Mouse (Mus musculus): ENCODE data around the gene Ccdc27. TPM values are rescaled to one million over a fixed set of nuclear protein-coding genes. Genes with fewer than 3 reads are reported as not detected.

Gene Ccdc27
- polyA plus RNA-seq, 1 experiment from 2014 or later = not detected

DNA sequence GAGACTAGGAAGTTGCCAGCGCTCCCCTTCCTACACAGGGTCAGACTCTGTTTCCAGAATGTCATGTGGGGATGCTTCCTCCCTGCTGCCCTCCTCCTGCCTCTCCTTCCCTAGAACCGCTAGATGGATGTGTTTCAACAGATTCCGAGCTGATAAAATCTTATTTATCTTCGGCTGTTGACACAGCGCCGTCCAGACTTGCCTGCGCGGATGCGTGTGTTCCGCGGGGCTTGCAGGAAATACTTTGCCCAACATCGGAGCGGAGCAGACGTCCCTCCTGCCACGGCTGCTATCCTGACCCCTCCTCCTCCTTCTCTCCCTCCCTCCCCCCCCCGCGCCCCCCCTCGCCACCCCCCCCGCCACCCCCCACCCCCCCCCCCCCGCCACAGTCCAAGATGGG is 29.0 kb upstream of the Ccdc27 start:
- peaks cover 32% of the 10 kb centered on the region for H3K27me3 ChIP-seq (ENCODE audit: control insufficient read depth, insufficient read depth, low read length)
- H3K9ac ChIP-seq (ENCODE audit: low read length) = no peak overlapping the region
- DNase-seq (ENCODE audit: low spot score) (peak; percentile 26), ATAC-seq (ENCODE audit: insufficient number of reproducible peaks, low FRiP score, low TSS enrichment, low read depth) (no peak)
- H3K4me1 ChIP-seq (ENCODE audit: control insufficient read depth, insufficient read depth, low read length) = no peaks in the 10 kb centered on the region
- H3K36me3 ChIP-seq (ENCODE audit: control insufficient read depth, insufficient read depth, low read length) = no peaks in the 10 kb centered on the region
- no peak overlapping the region for H3K4me2 ChIP-seq (ENCODE audit: low read depth, severe bottlenecking)
- no peak overlapping the region for H3K27ac ChIP-seq (replicated peaks; ENCODE audit: low read depth, low read length)
- no peak overlapping the region for H3K4me3 ChIP-seq (ENCODE audit: low read depth, low read length)
- H3K9me3 ChIP-seq (ENCODE audit: control insufficient read depth, low read length) = no peaks in the 10 kb centered on the region
- under 1% methylated on average over 15 of the region's 20 CpGs for WGBS

DNA sequence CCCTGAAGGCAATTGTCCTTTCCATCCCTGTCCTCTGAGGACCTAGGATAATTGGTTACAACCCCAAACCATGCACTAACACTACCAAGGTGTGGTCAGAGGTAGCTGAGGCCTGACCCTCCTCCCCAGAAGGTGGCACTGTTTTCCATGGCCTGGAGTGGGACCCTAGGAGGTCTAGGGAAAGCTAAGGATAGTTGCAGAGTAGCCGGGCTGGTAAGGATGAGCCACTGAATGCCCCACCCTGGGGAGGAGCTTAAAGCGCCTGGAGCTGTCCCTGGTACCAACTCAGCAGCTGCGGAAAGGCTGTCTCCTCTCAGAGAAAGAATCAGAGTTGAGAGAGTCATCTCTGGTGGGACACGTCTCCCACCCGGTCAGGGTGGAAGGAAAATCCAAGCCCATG is 28.4 kb upstream of the Ccdc27 start:
- H3K9me3 ChIP-seq (ENCODE audit: control insufficient read depth, low read length) = no peaks in the 10 kb centered on the region
- 0% methylated on average over 5 of the region's 5 CpGs for WGBS
- H3K9ac ChIP-seq (ENCODE audit: low read length) = no peak overlapping the region
- no peak for ATAC-seq (ENCODE audit: insufficient number of reproducible peaks, low FRiP score, low TSS enrichment, low read depth)
- DNase-seq (ENCODE audit: low spot score) = peak; percentile 58
- H3K4me2 ChIP-seq (ENCODE audit: low read depth, severe bottlenecking) = no peak overlapping the region
- no peaks in the 10 kb centered on the region for H3K4me1 ChIP-seq (ENCODE audit: control insufficient read depth, insufficient read depth, low read length)
- H3K27ac ChIP-seq (replicated peaks; ENCODE audit: low read depth, low read length) = no peak overlapping the region
- H3K36me3 ChIP-seq (ENCODE audit: control insufficient read depth, insufficient read depth, low read length) = no peaks in the 10 kb centered on the region
- H3K27me3 ChIP-seq (ENCODE audit: control insufficient read depth, insufficient read depth, low read length) = peaks cover 32% of the 10 kb centered on the region
- no peak overlapping the region for H3K4me3 ChIP-seq (ENCODE audit: low read depth, low read length)

DNA sequence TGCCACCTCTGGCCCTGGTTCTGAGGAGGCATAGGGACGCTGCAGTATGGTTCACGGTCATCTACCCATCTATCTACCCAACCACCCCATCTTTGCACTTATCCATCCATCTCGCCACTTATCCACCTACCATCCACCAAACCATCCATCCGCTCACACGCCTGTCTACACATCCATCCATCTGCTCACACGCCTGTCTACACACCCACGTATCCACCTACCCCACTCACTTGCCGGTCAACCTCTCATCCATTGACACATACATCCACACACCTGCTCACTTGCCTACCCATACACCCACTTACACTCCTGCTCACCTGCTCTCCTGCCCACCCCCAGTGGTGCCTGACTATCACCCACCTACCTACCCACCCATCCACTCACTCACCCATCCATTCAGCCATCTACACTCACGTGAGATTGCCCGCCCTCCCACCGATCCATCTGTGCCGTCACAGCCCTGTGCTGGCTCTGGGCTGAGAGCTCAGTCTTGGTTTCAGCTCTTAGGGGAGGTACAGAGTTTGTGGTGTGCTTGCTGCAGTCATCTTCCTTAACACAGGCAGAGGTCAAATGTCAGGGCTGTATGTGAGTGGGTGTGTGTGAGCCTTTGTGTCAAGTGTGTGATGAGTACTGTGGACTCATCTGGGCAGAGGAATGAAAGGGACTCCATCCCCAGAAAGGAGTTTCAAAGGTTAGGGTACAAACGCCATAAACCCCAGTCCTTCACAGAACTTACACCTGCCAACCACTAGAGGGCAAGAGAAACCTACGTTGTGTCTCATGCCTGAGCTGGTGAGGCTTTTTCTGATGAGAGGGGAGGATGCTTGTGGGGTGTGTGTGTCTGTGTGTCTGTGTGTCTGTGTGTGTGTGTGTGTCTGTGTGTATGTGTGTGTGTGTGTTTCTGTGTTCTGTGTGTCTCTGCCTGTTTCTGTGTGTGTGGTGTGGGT is 22.6 kb upstream of the Ccdc27 start:
- no peak overlapping the region for H3K27ac ChIP-seq (replicated peaks; ENCODE audit: low read depth, low read length)
- H3K4me1 ChIP-seq (ENCODE audit: control insufficient read depth, insufficient read depth, low read length) = no peaks in the 10 kb centered on the region
- no peaks in the 10 kb centered on the region for H3K36me3 ChIP-seq (ENCODE audit: control insufficient read depth, insufficient read depth, low read length)
- H3K27me3 ChIP-seq (ENCODE audit: control insufficient read depth, insufficient read depth, low read length) = 0 out of 2 replicates have a peak, but pooled peaks cover 4% of the 10 kb centered on the region
- ATAC-seq (ENCODE audit: insufficient number of reproducible peaks, low FRiP score, low TSS enrichment, low read depth) = no peak
- H3K4me3 ChIP-seq (ENCODE audit: low read depth, low read length) = no peak overlapping the region
- no peak overlapping the region for H3K4me2 ChIP-seq (ENCODE audit: low read depth, severe bottlenecking)
- 65% methylated on average over 14 of the region's 14 CpGs for WGBS
- H3K9me3 ChIP-seq (ENCODE audit: control insufficient read depth, low read length) = no peaks in the 10 kb centered on the region
- peak; percentile 33 for DNase-seq (ENCODE audit: low spot score)
- no peak overlapping the region for H3K9ac ChIP-seq (ENCODE audit: low read length)

DNA sequence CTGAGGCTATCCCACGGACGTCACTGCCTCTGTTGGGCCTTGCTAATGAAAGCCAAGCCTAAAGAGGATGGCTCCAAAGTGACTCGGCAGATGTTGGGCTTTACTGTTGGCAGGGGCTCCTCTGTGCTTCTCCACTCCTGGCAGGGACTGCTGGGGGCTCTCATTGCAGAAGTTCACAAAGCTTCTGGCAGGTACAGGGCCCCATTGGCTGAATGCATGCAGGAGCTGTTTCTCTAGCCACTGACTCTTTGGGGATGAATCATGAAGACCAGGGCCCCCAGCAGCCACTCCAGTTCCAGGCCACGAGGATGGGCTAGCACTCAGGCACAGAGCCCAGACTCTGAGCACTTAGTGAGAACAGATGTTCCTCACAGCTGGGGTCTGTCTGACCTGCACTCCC is 15.2 kb upstream of the Ccdc27 start:
- H3K36me3 ChIP-seq (ENCODE audit: control insufficient read depth, insufficient read depth, low read length) = no peaks in the 10 kb centered on the region
- H3K9me3 ChIP-seq (ENCODE audit: control insufficient read depth, low read length) = no peaks in the 10 kb centered on the region

DNA sequence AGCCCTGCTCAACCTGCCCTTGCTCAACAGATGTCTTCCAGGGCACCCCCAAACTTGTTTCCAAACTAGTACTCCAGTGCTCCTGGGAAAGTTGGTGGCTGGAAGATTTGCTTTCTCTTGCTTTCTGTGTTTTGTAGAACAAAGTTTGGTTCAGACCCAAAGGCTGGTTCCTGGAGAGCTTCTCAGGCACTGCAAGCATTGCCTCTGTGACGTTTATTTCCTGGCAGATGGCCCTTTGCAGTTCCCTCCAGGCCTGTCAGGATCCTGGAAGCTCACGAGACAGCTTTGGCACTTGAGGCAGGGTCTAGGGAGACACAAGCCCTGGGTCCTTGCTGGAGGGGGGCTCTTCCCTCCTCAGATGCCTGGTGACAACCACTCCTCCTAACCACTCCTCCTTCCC is 14.2 kb upstream of the Ccdc27 start:
- H3K27ac ChIP-seq (replicated peaks; ENCODE audit: low read depth, low read length) = no peak overlapping the region
- no peak overlapping the region for H3K9ac ChIP-seq (ENCODE audit: low read length)
- WGBS = 37% methylated on average over 2 of the region's 2 CpGs

More for the DNA sequence above, 15.2 kb upstream of the Ccdc27 start:
- no peaks in the 10 kb centered on the region for H3K27me3 ChIP-seq (ENCODE audit: control insufficient read depth, insufficient read depth, low read length)
- ATAC-seq (ENCODE audit: insufficient number of reproducible peaks, low FRiP score, low TSS enrichment, low read depth) (no peak), DNase-seq (ENCODE audit: low spot score) (no peak)
- 61% methylated on average over 4 of the region's 4 CpGs for WGBS
- no peak overlapping the region for H3K9ac ChIP-seq (ENCODE audit: low read length)
- H3K4me1 ChIP-seq (ENCODE audit: control insufficient read depth, insufficient read depth, low read length) = no peaks in the 10 kb centered on the region
- H3K4me3 ChIP-seq (ENCODE audit: low read depth, low read length) = no peak overlapping the region
- no peak overlapping the region for H3K27ac ChIP-seq (replicated peaks; ENCODE audit: low read depth, low read length)
- no peak overlapping the region for H3K4me2 ChIP-seq (ENCODE audit: low read depth, severe bottlenecking)

DNA sequence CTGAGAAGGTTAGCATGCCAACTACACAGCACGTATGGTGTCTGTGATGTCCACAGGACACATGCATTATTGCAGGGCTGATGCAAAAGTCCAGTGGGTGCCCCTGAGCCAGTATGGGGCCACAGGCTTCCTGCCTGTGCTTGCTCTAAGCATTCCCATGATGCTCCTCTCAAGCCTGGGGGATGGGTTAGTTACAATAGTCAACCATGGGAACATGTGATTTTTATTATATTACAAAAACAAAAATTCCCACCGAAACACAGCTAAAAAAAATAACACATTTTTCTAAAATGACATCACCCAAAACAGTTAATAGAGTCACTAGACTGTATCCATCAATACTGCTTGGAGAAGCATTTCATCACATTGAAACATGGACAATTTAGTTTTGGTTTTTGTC is 13.6 kb upstream of the Ccdc27 start:
- Histone ChIP-seq H3K27ac (replicated peaks; ENCODE audit: low read depth, low read length) (no peak overlapping the region), H3K9me3 (ENCODE audit: control insufficient read depth, low read length) (no peaks in the 10 kb centered on the region), H3K9ac (ENCODE audit: low read length) (no peak overlapping the region), H3K4me1 (ENCODE audit: control insufficient read depth, insufficient read depth, low read length) (no peaks in the 10 kb centered on the region), H3K4me3 (ENCODE audit: low read depth, low read length) (no peak overlapping the region), H3K27me3 (ENCODE audit: control insufficient read depth, insufficient read depth, low read length) (no peaks in the 10 kb centered on the region), H3K4me2 (ENCODE audit: low read depth, severe bottlenecking) (no peak overlapping the region), H3K36me3 (ENCODE audit: control insufficient read depth, insufficient read depth, low read length) (no peaks in the 10 kb centered on the region)
- DNase-seq (ENCODE audit: low spot score) (no peak), ATAC-seq (ENCODE audit: insufficient number of reproducible peaks, low FRiP score, low TSS enrichment, low read depth) (no peak)
- WGBS = 83% methylated on average over 2 of the region's 2 CpGs

More for the DNA sequence above, 14.2 kb upstream of the Ccdc27 start:
- Histone ChIP-seq H3K4me1 (ENCODE audit: control insufficient read depth, insufficient read depth, low read length) (no peaks in the 10 kb centered on the region), H3K9me3 (ENCODE audit: control insufficient read depth, low read length) (no peaks in the 10 kb centered on the region), H3K4me2 (ENCODE audit: low read depth, severe bottlenecking) (no peak overlapping the region), H3K4me3 (ENCODE audit: low read depth, low read length) (no peak overlapping the region), H3K27me3 (ENCODE audit: control insufficient read depth, insufficient read depth, low read length) (no peaks in the 10 kb centered on the region), H3K36me3 (ENCODE audit: control insufficient read depth, insufficient read depth, low read length) (no peaks in the 10 kb centered on the region)
- DNase-seq (ENCODE audit: low spot score) (no peak), ATAC-seq (ENCODE audit: insufficient number of reproducible peaks, low FRiP score, low TSS enrichment, low read depth) (no peak)

DNA sequence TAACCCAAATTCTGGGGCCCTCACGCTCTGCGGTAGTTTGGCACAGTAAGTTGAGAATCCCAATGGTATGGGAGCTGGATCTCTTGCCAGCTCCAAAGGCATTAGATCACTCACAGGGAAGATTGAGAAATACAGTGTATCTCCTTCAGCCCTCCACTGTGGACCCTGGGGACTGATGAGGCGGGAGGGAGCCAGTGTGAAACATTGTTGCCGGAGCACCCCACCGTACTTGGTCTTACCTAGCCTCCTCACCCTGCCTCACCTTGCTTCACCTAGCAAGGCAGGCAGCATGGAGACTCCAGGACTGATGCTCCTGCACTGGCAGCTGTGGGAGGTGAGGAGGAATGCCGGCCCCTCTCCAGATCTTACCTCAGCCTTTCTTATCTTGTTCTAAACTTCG is 13.0 kb upstream of the Ccdc27 start:
- Histone ChIP-seq H3K9me3 (ENCODE audit: control insufficient read depth, low read length) (no peaks in the 10 kb centered on the region), H3K27me3 (ENCODE audit: control insufficient read depth, insufficient read depth, low read length) (no peaks in the 10 kb centered on the region), H3K4me2 (ENCODE audit: low read depth, severe bottlenecking) (no peak overlapping the region), H3K36me3 (ENCODE audit: control insufficient read depth, insufficient read depth, low read length) (no peaks in the 10 kb centered on the region), H3K27ac (replicated peaks; ENCODE audit: low read depth, low read length) (no peak overlapping the region), H3K4me3 (ENCODE audit: low read depth, low read length) (no peak overlapping the region), H3K9ac (ENCODE audit: low read length) (no peak overlapping the region), H3K4me1 (ENCODE audit: control insufficient read depth, insufficient read depth, low read length) (no peaks in the 10 kb centered on the region)
- 92% methylated on average over 7 of the region's 7 CpGs for WGBS
- DNase-seq (ENCODE audit: low spot score) = no peak
- no peak for ATAC-seq (ENCODE audit: insufficient number of reproducible peaks, low FRiP score, low TSS enrichment, low read depth)

DNA sequence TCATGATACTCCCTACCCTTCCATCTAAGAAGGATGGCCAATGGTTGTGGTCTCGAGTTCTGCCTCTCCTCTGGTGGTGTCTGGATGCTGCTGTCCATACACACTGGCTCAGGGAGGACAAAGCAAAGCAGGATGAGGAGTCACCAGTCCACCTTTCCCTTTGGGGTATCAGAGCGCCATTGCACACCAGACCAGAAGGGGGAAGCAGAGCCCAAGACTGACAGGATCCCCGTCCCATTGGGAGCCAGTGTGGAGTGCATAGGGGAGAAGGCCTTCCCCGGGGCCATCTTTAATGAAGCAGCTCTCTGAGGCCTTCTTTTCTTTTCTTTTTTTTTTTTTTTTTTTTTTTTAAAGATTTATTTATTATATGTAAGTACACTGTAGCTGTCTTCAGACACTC is 10.6 kb upstream of the Ccdc27 start:
- ATAC-seq (ENCODE audit: insufficient number of reproducible peaks, low FRiP score, low TSS enrichment, low read depth) (no peak), DNase-seq (ENCODE audit: low spot score) (no peak)
- Histone ChIP-seq H3K9me3 (ENCODE audit: control insufficient read depth, low read length) (no peaks in the 10 kb centered on the region), H3K4me1 (ENCODE audit: control insufficient read depth, insufficient read depth, low read length) (no peaks in the 10 kb centered on the region), H3K4me2 (ENCODE audit: low read depth, severe bottlenecking) (no peak overlapping the region), H3K27me3 (ENCODE audit: control insufficient read depth, insufficient read depth, low read length) (no peaks in the 10 kb centered on the region), H3K27ac (replicated peaks; ENCODE audit: low read depth, low read length) (no peak overlapping the region), H3K9ac (ENCODE audit: low read length) (no peak overlapping the region), H3K36me3 (ENCODE audit: control insufficient read depth, insufficient read depth, low read length) (no peaks in the 10 kb centered on the region), H3K4me3 (ENCODE audit: low read depth, low read length) (no peak overlapping the region)
- WGBS = 54% methylated on average over 4 of the region's 4 CpGs

All from limb, embryonic 11.5 days (tissue).